ENCODE assay signal across 19 mouse cellular contexts in the genomic region with DNA sequence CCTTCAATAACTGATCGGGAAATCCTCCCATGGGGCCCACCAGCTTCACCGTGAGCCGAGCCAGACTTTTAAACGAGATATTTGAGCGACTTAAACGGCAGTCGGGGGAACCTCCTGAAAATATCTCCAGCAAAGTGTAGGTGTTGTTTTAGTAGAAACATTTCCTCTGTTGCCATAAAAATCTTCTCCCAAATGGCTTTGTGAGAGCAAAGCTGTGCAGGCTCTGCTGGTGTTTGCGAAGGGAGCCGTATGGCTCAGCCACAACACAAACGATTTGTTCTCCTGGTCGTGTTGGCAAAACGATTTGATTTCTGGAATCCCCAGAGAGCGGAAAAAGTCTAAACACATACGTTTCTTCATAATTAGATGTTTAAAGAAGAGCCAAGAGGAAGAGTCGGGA.
A peak's percentile ranks its signal among the peaks of the same experiment; 100 is the strongest.
DNase-seq lines count a peak whose midpoint lies in the region; ATAC-seq and TF ChIP-seq lines count a peak whose summit lies in the region.
"Had no signal": no experiment of that assay in that cellular context is flagged by ENCODE, and none has a peak within 500 bp of the region (broad histone marks: within the 10 kb centered on the region; RNA-seq: fewer than 3 reads in every experiment).

No protein-coding gene starts in this region.

- peaks cover 3% of the 10 kb centered on the region; the same call in 1 of the 2 replicates for H3K4me1 ChIP-seq in midbrain, embryonic 16.5 days (ENCODE audit: control insufficient read depth, insufficient read depth, low read length)

- intact Hi-C loops in gastrocnemius, adult 2 months (cut with DNase I): no loop called here
- intact Hi-C loops in gastrocnemius, postnatal 14 days (cut with DNase I; ENCODE audit: low total_unique reads): no loop called here
- intact Hi-C loops in heart, postnatal 25 days (cut with DNase I): loop anchor here (10.0 kb wide), 1 partner anchor 315 kb away; no protein-coding TSS in a partner anchor

- no peaks in the 10 kb centered on the region for H3K27me3 ChIP-seq in midbrain, embryonic 16.5 days (ENCODE audit: control insufficient read depth, insufficient read depth, low read depth, low read length)
- H3K27me3 ChIP-seq: hindbrain, embryonic 12.5 days; lung, embryonic 15.5 days had no signal

- no peak overlapping the region for H3K4me3 ChIP-seq in gastrocnemius, adult 2 months
- no peak overlapping the region for H3K4me3 ChIP-seq in midbrain, embryonic 16.5 days (ENCODE audit: low read depth, low read length)
- H3K4me3 ChIP-seq: forebrain, embryonic 10.5 days; heart, embryonic 10.5 days; hindbrain, embryonic 12.5 days; lung, embryonic 15.5 days had no signal

- no peak for ATAC-seq in midbrain, embryonic 16.5 days
- ATAC-seq: inflammation-experienced regulatory T-cells, adult 6 months had no signal

- no peak overlapping the region for H3K9ac ChIP-seq in midbrain, embryonic 16.5 days (ENCODE audit: low read depth, low read length)
- H3K9ac ChIP-seq: hindbrain, embryonic 12.5 days; liver, embryonic 14.5 days; lung, embryonic 15.5 days had no signal

- H3K27ac ChIP-seq in gastrocnemius, adult 2 months: peak overlapping the region; percentile 41
- no peak overlapping the region for H3K27ac ChIP-seq in midbrain, embryonic 16.5 days (ENCODE audit: low read length)
- H3K27ac ChIP-seq: forebrain, embryonic 10.5 days; heart, embryonic 10.5 days; hindbrain, embryonic 12.5 days; liver, embryonic 14.5 days; lung, embryonic 15.5 days had no signal

- no peaks in the 10 kb centered on the region for H3K9me3 ChIP-seq in midbrain, embryonic 16.5 days (replicated peaks; ENCODE audit: control insufficient read depth, low read length, poor library complexity, severe bottlenecking)
- H3K9me3 ChIP-seq: forebrain, embryonic 10.5 days; heart, embryonic 10.5 days; hindbrain, embryonic 12.5 days; lung, embryonic 15.5 days had no signal

- TF ChIP-seq CTCF in gastrocnemius, adult 2 months (IDR thresholded peaks at IDR 0.05): no peak

- H3K4me2 ChIP-seq in midbrain, embryonic 16.5 days (ENCODE audit: low read length): no peak overlapping the region
- H3K4me2 ChIP-seq: hindbrain, embryonic 12.5 days; lung, embryonic 15.5 days had no signal

- no peaks in the 10 kb centered on the region for H3K36me3 ChIP-seq in midbrain, embryonic 16.5 days (ENCODE audit: control insufficient read depth, insufficient read depth, low read length)
- H3K36me3 ChIP-seq: forebrain, embryonic 10.5 days; heart, embryonic 10.5 days; hindbrain, embryonic 12.5 days; lung, embryonic 15.5 days had no signal

- no peak for DNase-seq in gastrocnemius, adult 2 months
- DNase-seq in gastrocnemius, postnatal 14 days: no peak
- DNase-seq in right cerebral cortex, adult 18-20 months: peak; percentile 45
- no peak for DNase-seq in right cerebral cortex, postnatal 4 days
- DNase-seq in layer of hippocampus, postnatal 36 days: peak; percentile 19 to 32
- DNase-seq in heart, postnatal 25 days (ENCODE audit: low spot score): no peak
- DNase-seq: adrenal gland, adult 2 months; cerebellum, postnatal 14 days; embryo, embryonic 11 days; kidney, adult 2 months; kidney, postnatal 10 days; lung, postnatal 4 days had no signal

- WGBS in midbrain, embryonic 16.5 days: 69% methylated on average over 15 of the region's 15 CpGs

Comparison
In these comparisons a context has a peak if more than half of its experiments do, and no peak if none do; other contexts are left out.
1. DNase-seq: peak in right cerebral cortex, adult 18-20 months (single experiment) and layer of hippocampus, postnatal 36 days (2 of 2); none in gastrocnemius, adult 2 months (single experiment), gastrocnemius, postnatal 14 days (single experiment), right cerebral cortex, postnatal 4 days (single experiment) and heart, postnatal 25 days (single experiment).